21 mouse cellular contexts compared by ENCODE assay signal in genomic region chr11:23131122-23131521, GRCm38 (mm10).
"Had no signal": no experiment of that assay in that cellular context is flagged by ENCODE, and none has a peak within 500 bp of the region (broad histone marks: within the 10 kb centered on the region; RNA-seq: fewer than 3 reads in every experiment).

No protein-coding gene starts in this region.

- H3K27me3 ChIP-seq: intestine, embryonic 15.5 days; limb, embryonic 13.5 days; liver, embryonic 12.5 days; liver, embryonic 15.5 days; lung, embryonic 15.5 days; midbrain, embryonic 12.5 days; midbrain, embryonic 15.5 days; neural tube, embryonic 13.5 days; stomach, embryonic 15.5 days had no signal

- H3K27ac ChIP-seq: intestine, embryonic 15.5 days; limb, embryonic 10.5 days; limb, embryonic 13.5 days; liver, embryonic 12.5 days; liver, embryonic 15.5 days; lung, embryonic 15.5 days; midbrain, embryonic 12.5 days; midbrain, embryonic 15.5 days; neural tube, embryonic 13.5 days; stomach, embryonic 15.5 days had no signal

- DNase-seq: kidney, adult 11 months; kidney, adult 9 months; kidney, postnatal 14 days; kidney, postnatal 4 days; liver; lung, adult 18-20 months; lung, postnatal 10 days; lung, postnatal 36 days; retina, postnatal 1 day; right cerebral cortex, postnatal 25 days; spleen, adult 18-20 months had no signal

- H3K4me2 ChIP-seq: intestine, embryonic 15.5 days; limb, embryonic 13.5 days; liver, embryonic 12.5 days; liver, embryonic 15.5 days; lung, embryonic 15.5 days; midbrain, embryonic 12.5 days; midbrain, embryonic 15.5 days; neural tube, embryonic 13.5 days; stomach, embryonic 15.5 days had no signal

- H3K4me3 ChIP-seq: intestine, embryonic 15.5 days; limb, embryonic 10.5 days; limb, embryonic 13.5 days; liver, embryonic 12.5 days; liver, embryonic 15.5 days; lung, embryonic 15.5 days; midbrain, embryonic 12.5 days; midbrain, embryonic 15.5 days; neural tube, embryonic 13.5 days; stomach, embryonic 15.5 days had no signal

- H3K9ac ChIP-seq: intestine, embryonic 15.5 days; limb, embryonic 13.5 days; liver, embryonic 12.5 days; liver, embryonic 15.5 days; lung, embryonic 15.5 days; midbrain, embryonic 12.5 days; midbrain, embryonic 15.5 days; neural tube, embryonic 13.5 days; stomach, embryonic 15.5 days had no signal

- H3K4me1 ChIP-seq: intestine, embryonic 15.5 days; limb, embryonic 10.5 days; limb, embryonic 13.5 days; liver, embryonic 12.5 days; liver, embryonic 15.5 days; lung, embryonic 15.5 days; midbrain, embryonic 12.5 days; midbrain, embryonic 15.5 days; neural tube, embryonic 13.5 days; stomach, embryonic 15.5 days had no signal

- H3K36me3 ChIP-seq: intestine, embryonic 15.5 days; limb, embryonic 10.5 days; limb, embryonic 13.5 days; liver, embryonic 12.5 days; liver, embryonic 15.5 days; lung, embryonic 15.5 days; midbrain, embryonic 12.5 days; midbrain, embryonic 15.5 days; neural tube, embryonic 13.5 days; stomach, embryonic 15.5 days had no signal

- H3K9me3 ChIP-seq: intestine, embryonic 15.5 days; limb, embryonic 10.5 days; limb, embryonic 13.5 days; liver, embryonic 12.5 days; liver, embryonic 15.5 days; lung, embryonic 15.5 days; midbrain, embryonic 12.5 days; midbrain, embryonic 15.5 days; neural tube, embryonic 13.5 days; stomach, embryonic 15.5 days had no signal

- ATAC-seq: intestine, embryonic 15.5 days; liver, embryonic 12.5 days; midbrain, embryonic 15.5 days had no signal
